Mouse (Mus musculus) C3H10T1/2 (cell line): ENCODE results near the gene Akr1b8. TPM values are rescaled to one million over a fixed set of nuclear protein-coding genes. Genes with fewer than 3 reads are reported as not detected.

Experiments
- polyA plus RNA-seq, 2 experiments: library from polyadenylated mRNA; unstranded; fragments of >200 nt; fragmentation: generic; extraction: Trizol; gene quantifications; one replicate each; pipeline ENCODE4 v1.2.1; 2012; ENCODE audit warnings: missing spikeins in 2 of 2

Gene Akr1b8
- polyA plus RNA-seq: 10 to 100 TPM; 57.6 to 76.8 TPM

DNA sequence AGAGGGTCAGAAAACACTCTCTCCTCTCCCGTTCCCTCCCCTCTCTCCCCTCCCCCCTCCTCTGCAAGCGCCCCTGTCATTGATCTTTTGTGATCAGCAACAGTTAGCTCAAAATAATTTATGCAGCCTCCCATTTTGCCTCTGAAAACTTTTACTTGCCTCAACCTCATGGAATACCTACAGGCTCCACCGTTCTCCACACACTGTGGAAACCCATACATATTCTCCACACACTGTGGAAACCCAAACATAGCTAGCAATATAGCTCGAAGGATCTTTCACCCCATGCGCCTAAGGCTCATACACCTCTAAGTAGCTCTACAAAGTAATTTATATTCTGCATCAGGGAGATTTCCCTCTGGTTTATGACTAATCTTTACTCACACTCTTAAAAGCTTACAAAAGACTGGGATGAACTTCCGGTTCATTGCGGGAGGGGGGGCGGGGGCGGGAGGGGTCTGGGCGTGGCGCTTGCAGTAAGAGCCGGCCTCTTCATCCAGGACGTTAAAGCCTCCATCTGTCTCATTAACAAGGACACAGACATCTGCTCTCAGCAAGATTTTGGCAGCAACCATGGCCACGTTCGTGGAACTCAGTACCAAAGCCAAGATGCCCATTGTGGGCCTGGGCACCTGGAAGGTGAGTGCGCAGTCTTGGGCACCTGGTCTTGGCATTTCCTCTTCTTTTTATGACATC, at the start of gene Akr1b8:
Gene Akr1b8, plus strand, starts transcription at position 462 of the 696 bp plus-strand sequence.

GRCm38 (mm10) chr6:34316854-34317771, 36.8 kb upstream of the Akr1b8 start, which contains the start of gene Akr1b3:
Gene Akr1b3, minus strand, starts transcription at chr6:34317478.

GRCm38 (mm10) chr6:34384110-34384661, 30.3 kb downstream of the Akr1b8 start, which contains the start of gene Akr1b10:
Gene Akr1b10, plus strand, starts transcription at chr6:34384218.

DNA sequence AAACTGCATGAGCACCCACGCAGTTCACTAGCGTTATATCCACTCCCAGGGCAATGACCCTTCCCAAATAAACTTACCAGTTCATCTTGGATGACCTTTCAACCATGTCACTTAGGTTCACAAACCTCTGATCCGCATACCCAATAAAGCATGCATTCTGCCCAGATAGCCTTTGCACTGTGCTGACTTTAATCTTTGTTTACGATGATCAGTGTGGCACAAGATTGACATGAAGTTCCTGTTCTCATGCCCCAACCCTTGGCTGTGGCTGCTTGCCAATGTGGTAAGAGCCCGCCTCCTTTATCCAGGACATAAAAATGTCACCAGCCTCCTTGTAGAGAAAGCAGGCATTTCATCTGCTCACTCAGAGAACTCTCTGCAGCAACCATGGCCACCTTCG, 58.1 kb downstream of the Akr1b8 start, which contains the start of gene Akr1b7:
Gene Akr1b7, plus strand, starts transcription at position 312 of the 400 bp plus-strand sequence.

Other genes with a start within 250 kb of the Akr1b8 start
- gene Slc35b4, start 177.0 kb upstream of the Akr1b8 start, polyA plus RNA-seq: 10 to 100 TPM in 1 of 2 experiments, 1 to 10 TPM in 1; 5.6 to 20.8 TPM
- 100 to 1,000 TPM; 136 to 374 TPM for gene Akr1b3, start 36.6 kb upstream of the Akr1b8 start, polyA plus RNA-seq
- 10 to 100 TPM in 1 of 2 experiments, 1 to 10 TPM in 1; 6.1 to 22.8 TPM for gene Akr1b10, start 30.1 kb downstream of the Akr1b8 start, polyA plus RNA-seq
- under 1 TPM; 0.04 TPM for gene Akr1b7, start 58.2 kb downstream of the Akr1b8 start, polyA plus RNA-seq
- gene Bpgm, start 122.1 kb downstream of the Akr1b8 start, polyA plus RNA-seq: 10 to 100 TPM; 10.5 TPM
- 100 to 1,000 TPM in 1 of 2 experiments, 10 to 100 TPM in 1; 27.1 to 110 TPM for gene Cald1, start 244.4 kb downstream of the Akr1b8 start, polyA plus RNA-seq